Mouse (Mus musculus) cerebral cortex, adult 2 months (tissue): ENCODE measurements around the gene Prkab2.

Source experiments
- WGBS: fragments of 180-500 bp; shearing (Covaris S2); methylation state at CpG from one replicate; pipeline ENCODE4 v1.1.7; 2018; 5-methylcytosine and 5-hydroxymethylcytosine counted together

Prkab2 gene

GRCm38 (mm10) chr3:97691443-97692017 lies 33.5 kb downstream of the Prkab2 start:
- 47% methylated on average over 12 of the region's 12 CpGs for WGBS

GRCm38 (mm10) chr3:97693806-97694205 lies 35.8 kb downstream of the Prkab2 start:
- 88% methylated on average over 6 of the region's 6 CpGs for WGBS

- 71% methylated on average over 9 of the region's 9 CpGs for WGBS
Measured at GRCm38 (mm10) chr3:97696866-97697265, 38.9 kb downstream of the Prkab2 start.

- 73% methylated on average over 9 of the region's 9 CpGs for WGBS
Measured at GRCm38 (mm10) chr3:97697291-97697690, 39.3 kb downstream of the Prkab2 start.

GRCm38 (mm10) chr3:97699061-97699460 lies 41.1 kb downstream of the Prkab2 start:
- 35% methylated on average over 3 of the region's 3 CpGs for WGBS

- WGBS: 67% methylated on average over 3 of the region's 3 CpGs
Measured at GRCm38 (mm10) chr3:97701198-97701597, 43.2 kb downstream of the Prkab2 start.

GRCm38 (mm10) chr3:97702448-97703080 lies 44.6 kb downstream of the Prkab2 start:
- WGBS: 89% methylated on average over 11 of the region's 11 CpGs

- WGBS: 78% methylated on average over 3 of the region's 3 CpGs
Measured at GRCm38 (mm10) chr3:97705508-97705907, 47.5 kb downstream of the Prkab2 start.

GRCm38 (mm10) chr3:97706561-97706960 lies 48.6 kb downstream of the Prkab2 start:
- WGBS: 71% methylated on average over 4 of the region's 4 CpGs

- WGBS: 90% methylated on average over 11 of the region's 11 CpGs
Measured at GRCm38 (mm10) chr3:97710134-97710533, 52.1 kb downstream of the Prkab2 start.

GRCm38 (mm10) chr3:97710881-97711280 lies 52.9 kb downstream of the Prkab2 start:
- 69% methylated on average over 5 of the region's 5 CpGs for WGBS

GRCm38 (mm10) chr3:97715922-97716321 lies 57.9 kb downstream of the Prkab2 start:
- 88% methylated on average over 1 of the region's 1 CpGs for WGBS

GRCm38 (mm10) chr3:97719116-97719515 lies 61.1 kb downstream of the Prkab2 start:
- 80% methylated on average over 9 of the region's 9 CpGs for WGBS
